Mouse (Mus musculus): ENCODE results near the gene Ccdc34.

The Ccdc34 gene

GRCm38 (mm10) chr2:110017616-110018505 is at the start of gene Ccdc34:
Ccdc34 (plus strand) TSS chr2:110017817.
- DNase-seq = peak; percentile 90

DNA sequence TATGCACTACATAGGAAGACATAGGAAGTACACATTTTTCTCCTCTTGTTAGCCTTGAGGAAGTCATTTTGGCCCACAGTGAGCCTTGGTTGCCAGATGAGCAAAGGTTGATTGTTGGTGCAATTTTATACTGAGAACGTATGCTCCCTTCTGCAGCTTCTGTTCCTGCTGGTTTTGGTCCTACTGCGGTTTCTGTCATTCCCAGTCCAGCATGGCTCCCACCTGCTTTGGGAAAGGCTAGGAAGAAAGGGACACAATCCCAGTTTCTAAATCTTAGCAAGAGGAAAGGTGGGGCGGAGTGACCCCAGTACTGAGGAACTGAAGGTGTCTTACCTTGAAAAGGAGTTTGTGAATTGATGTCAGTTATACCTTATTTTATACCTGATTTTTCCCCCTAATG is 48.2 kb upstream of the Ccdc34 start:
- no peak for DNase-seq

- DNase-seq = no peak
Observed at GRCm38 (mm10) chr2:109969926-109970532, 47.6 kb upstream of the Ccdc34 start.

DNA sequence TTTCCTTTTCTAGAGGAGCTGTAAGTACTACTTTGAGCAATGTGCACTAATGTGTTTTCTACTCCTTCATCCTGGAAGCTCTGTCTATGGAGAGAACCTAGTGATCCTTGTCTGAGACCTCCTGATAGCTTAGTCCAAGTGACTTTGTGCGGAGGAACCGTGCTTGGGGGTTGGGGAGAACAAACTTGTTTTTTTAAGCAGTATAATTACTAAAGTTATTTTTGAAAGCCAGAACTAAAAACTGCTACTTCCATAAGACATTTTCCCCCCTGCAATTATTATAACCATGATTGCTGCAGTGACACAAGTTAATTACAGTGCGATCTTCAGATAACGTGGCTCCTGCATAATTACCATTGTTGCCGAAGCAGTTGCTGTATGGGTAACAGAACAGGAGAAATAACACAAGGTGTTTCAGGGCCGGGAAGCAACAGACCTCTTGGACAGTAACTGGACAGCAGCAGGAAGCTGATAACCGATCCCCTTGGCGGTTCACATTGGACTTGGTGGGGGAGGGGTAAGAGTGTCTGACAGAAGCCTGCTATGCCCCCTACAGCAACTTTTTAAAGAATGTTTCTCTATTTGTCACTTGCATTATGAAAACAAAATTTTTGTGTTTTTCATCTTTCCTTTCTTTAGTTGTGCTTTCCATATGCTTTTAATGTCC is 46.7 kb upstream of the Ccdc34 start:
- no peak for DNase-seq

DNA sequence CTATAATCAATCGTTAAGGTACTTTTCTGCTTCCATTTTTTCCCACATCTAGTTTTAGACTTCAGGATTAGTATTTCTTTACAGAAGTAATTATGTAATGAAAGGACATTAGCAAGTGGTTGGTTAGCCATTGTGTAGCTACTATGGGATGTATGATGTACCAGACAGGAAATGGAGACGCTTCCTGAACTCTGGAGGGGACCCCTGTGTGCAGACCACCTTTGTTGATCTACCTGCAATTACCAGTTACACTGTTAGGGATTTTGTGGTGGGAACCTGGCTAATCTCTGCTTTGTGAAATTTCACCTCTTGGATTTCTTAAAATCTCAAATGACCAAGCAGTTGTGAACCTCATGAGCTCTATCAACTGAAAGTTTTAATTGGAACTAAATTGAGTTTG is 45.3 kb upstream of the Ccdc34 start:
- DNase-seq = no peak

DNA sequence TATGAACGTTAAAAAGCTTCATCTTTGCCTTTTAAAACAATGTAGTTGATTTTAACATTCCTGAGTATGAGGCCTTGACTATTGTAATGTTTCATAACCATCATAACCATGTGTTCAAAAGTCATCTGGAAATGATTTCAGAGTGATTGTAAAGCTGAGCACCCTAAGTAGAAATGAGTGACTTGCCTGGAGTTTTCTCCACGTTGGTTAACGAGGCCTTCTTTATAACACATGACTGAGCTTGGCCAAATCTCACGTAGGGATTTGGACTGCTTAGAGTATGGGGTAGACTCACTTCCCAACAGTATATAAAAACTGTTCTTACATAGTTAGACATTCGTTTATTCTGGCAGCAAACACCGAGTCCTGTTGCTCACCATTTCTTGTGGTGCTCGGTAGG is 44.7 kb upstream of the Ccdc34 start:
- DNase-seq = no peak

DNA sequence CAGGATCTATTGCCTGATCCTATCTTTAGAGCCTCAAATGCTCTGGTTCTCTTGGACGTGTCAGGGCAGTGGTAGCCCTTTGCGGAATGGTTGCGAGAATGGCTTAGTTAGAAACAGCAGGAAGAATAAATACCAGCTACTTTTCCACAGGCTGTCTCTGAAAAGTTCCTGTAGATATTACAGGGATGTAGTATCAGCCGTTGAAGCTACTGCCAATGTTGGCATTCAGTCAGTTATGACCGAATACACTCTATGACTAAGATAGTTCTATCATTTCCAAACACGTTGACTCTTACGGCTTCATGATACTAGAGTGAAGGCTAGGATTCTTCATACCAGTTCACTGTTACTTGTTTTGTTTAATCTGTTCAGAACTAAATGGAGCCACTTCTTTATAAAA is 42.8 kb upstream of the Ccdc34 start:
- DNase-seq = no peak

DNA sequence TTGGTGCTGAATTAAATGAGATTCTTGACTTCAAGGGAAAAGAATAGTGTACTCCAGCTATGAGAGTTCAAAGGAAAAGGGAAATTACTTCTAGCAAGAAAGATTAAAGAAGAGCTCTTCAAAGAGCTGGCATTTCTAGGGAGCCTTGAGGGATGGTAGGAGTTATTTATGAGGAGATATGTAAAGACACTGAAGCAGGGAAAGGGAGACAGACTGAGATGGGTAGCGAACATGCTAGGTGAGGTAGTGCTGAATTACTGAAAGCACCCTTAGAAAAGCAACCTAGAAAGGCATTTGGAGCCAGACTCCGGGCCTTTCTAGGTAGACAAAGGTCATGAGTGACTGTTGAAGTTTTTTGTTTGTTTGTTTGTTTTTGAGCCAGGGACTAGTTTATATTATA is 41.4 kb upstream of the Ccdc34 start:
- DNase-seq = no peak

DNA sequence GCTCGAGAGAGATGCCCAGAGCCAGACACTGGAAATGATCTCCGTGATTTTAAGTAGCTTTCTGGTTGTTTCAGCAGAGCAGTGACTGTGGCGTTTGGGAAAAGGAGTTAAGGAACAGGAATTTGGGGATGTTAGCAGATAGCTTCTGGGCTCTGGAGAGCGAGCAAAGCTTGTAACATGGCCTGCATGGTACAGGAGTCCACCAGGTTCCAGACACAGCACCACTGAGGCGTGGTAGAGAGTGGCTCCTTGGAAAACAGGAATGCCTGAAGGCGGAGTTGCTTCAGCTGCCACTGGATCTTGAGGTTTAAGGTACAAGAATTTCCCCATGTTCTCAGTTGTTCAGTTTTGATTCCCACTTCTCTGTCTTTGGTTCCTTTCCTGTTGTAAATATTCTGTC is 40.3 kb upstream of the Ccdc34 start:
- DNase-seq = no peak

DNA sequence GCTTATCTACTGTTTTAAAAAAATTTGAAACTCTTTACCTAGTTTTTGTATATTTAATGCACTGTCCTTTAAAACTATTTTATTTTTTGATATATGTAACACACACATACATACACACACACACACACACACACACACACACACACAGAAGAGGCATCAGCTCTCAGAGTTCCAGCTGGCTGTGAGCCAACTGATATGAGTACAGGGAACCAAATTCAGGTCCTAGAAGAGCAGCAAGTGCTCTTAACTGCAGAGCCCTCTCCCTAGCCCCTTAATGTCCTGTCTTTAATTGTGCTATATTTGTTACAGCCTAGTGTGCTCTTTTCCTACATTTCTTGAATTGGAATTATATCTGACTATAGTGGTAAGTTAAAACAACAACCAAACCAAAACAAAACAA is 38.4 kb upstream of the Ccdc34 start:
- no peak for DNase-seq

- no peak for DNase-seq
Observed at GRCm38 (mm10) chr2:109983435-109983834, 34.2 kb upstream of the Ccdc34 start.

DNA sequence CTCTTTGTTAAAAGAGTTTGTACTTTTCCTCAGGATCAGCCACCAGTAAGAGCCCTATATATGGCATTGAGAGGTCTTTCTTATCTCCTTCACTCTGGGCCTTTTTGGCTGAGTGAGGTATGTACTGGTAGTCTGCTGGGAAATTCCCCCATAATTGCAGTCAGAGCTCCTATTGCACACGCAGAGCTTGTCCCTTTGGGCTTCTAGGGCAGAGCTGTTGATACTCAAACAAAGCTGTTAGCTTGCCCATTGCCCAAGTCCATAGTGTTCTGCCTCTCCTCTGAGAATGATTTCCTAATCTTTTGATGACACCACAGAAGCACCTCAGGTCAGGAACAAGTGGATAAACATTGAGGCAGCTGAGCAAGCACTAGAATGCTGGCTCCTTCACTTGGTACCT is 32.7 kb upstream of the Ccdc34 start:
- DNase-seq = no peak

DNA sequence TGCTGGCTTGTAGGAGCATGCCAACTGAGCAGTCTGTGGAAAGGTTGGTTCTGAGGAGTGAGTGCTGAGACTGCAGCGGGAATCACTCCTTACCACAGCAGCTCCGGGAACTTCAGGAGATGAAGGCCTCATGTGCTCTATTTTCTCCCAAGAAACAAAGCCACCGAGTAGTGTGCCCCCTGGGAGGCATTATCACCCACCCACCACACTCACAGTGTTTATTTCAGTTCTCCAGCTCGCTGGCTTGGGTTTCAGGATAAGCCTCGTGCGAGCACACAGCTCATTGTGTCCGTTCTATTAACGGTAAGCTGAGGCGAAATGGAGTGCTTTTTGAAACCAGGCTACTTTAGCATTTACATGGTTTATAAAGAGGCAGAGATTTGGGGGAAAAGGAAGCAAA is 32.1 kb upstream of the Ccdc34 start:
- DNase-seq = no peak

DNA sequence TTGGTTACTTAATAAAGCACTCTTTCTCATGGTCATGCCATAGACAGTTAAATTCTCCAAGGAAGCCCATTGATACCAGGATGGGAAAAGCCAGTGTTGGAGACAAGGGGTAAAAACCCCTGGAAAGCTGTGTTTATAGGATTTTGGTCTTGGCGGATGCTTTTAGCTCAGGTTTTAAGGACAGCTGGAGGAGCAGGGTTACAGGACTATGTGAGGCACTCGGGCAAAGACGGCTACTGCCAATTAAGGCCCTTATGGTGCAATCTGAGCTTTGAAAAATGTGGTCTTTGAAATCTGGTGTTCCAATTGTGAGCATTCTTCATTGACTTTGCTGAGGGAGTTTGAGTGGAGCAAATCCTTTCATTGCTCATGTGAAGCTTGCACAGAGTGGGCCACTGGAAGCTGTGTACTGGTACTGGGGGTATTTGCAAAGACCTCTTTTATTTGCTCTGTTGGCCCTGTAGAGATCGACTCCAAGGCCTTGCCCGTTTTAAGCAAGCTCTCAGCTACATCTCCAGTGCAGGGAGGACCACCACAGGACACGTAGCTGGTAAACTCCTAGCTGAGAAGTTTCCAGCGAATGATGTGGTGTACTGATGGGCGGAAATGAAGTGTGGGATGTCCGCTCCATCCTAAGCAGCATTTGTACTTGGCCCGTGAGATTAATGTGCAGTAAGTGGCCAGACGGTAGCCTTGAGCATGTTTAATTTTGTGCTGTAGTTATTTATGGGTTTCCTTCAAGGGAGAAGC is 31.4 kb upstream of the Ccdc34 start:
- DNase-seq = no peak

DNA sequence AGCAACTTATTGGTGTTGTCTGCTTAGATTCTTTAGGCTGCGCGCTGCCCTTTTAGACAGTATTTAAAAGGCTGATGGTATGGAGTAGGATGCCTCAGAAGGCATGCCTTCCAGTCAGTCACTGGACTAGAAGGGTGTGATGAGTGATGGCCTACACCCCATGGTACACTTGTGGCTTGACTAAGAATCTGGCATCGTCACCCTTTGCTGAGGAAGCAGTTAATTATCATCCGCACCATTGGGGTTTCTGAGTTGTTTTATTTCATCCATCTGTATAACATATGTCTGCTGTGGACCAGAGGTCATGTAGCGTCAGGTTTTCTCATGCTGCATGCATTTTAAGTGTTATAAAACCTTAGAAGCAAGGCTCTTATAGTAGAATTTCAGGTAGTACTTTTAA is 29.7 kb upstream of the Ccdc34 start:
- no peak for DNase-seq

DNA sequence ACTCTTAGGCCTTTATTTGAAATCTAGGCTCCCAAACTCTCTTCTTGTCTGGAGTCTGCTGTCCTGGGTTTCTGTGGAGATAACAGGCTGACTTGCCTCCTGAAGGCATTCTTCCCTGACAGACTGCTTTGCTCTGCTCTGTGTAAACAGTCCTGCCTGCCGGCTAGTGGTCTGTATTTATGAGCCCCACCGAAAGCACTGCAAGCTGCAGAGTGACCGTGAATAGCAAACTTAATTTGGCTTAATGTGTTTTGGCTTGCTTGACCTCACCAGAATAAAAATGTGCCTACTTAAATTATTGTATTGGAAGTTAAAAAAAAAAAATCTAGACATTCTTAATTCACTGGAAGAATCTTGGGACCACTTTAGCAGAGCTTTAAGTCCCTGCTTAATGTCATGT is 28.4 kb upstream of the Ccdc34 start:
- no peak for DNase-seq

DNA sequence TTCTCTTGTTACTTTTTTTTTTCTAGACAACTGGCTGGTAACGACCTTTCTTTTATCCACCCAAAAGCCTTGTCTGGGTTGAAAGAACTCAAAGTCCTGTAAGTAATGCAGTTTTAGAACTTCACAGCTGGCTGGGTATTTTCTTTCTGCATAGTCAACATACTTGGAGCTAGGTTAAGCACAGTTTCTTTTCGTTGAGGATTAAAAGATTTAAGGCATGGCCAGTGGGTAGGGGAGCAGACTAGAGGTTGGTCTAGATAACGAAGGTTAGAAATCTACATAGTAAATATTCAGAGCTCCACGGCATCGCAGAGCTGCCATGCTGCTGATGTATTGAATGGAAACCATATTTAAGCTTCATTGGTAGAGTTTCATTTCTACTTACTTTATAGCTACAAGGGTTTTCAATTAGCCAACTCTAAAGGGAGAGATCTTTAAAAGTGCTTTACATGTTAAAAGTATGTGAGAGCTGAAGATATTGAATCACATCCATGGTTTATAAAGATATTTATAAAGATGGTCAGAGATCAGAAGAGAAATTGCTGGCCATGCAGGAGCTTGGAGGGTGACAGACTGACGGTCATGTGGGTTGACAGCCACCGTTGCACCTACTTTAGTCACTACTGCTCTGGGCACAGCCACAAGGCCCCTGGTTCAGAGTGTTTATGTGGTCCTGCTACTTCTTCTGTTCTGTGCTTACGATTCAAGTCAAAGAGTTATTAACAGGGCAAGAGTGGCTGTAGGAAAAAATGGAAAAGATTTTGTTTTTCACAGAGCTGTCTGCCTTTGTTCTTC is 27.7 kb upstream of the Ccdc34 start:
- no peak for DNase-seq

DNA sequence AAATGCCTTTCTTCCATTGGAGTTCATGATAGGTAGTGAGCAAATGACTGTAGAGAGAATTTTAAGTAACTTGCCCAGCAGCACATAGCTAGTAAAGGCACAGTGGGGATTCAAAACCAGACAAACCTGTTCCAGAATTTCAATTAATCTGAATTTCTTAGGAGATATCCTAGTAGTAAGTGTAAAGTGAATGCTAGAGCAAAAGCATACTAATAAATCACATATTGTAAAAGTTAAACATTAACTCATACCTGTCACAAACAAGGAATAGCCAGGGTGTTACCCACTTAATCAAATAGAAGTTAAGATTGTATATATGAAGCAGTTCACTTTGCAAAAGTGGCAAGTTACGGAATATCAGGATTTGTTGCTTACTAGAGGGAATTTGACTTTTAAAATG is 25.9 kb upstream of the Ccdc34 start:
- DNase-seq = no peak

DNA sequence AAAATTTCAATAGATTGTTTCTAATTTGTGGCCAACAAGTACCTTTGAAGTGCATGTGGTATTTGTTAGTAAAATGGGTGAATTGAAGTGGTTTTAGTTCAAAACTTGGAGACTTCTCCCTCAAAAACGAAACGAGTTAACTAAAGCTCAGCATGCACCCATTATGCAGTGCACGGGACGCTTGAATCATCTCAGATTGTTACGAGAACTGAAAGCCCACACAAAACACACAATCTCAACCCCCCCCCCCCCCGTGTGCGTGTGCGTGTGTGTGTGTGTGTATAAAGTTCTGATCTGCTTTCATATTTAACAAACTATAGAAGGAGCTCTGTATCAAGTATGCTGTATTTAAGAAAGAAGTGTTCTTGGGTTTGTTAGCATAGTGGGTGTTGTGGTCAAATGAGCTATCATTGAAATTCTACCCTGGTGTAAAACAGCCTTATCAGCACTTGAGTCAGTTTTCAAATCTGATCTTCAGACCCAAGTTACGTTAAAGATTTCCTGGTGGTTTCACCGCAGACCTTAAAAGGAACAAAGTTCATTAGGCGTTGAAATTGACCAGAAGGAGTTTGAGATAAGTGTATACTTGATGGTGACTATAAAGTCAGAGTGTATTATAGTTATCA is 25.1 kb upstream of the Ccdc34 start:
- DNase-seq = no peak

DNA sequence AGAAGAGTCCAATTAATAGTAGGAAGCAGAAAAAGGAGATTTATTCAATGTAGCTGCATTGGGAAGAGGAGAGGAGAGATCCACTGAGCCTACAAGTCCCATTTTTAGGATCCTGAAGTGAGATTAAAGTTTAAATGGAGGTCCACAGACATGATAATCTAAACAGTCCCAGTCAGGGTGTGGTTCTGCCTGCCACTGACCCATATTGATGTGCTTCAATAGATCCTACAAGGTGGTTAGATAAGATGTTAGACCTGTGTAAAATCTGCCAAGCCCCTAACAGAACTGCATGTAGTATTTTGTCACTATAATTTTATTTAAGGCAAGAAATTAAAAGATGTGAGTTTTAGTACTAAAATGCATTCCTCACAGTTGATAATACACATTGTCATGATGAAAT is 24.2 kb upstream of the Ccdc34 start:
- DNase-seq = no peak

GRCm38 (mm10) chr2:109995061-109995460 is 22.6 kb upstream of the Ccdc34 start:
- DNase-seq = no peak

DNA sequence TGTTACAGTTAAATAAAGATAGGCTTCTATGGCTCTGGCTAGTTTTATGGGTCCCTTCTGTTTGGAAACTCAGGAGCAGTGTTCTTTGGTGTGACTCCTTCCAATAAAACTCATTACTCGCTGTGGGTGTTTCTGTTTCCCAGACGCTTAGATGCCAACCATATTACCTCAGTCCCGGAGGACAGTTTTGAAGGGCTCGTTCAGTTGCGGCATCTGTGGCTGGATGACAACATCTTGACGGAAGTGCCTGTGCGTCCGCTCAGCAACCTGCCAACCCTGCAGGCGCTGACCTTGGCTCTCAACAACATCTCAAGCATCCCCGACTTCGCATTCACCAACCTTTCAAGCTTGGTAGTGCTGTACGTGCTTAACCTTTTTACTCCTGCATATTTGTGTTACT is 21.2 kb upstream of the Ccdc34 start:
- DNase-seq = no peak
